Mouse (Mus musculus) megakaryocyte-erythroid progenitor cell, adult 5-6 weeks (primary cell): ENCODE data around the gene Ptpn14. TPM values are rescaled to one million over a fixed set of nuclear protein-coding genes. Genes with fewer than 3 reads are reported as not detected.

Experiments used
- ATAC-seq: replicated peaks from 2 replicates; pipeline ENCODE4 v1.8.0; 2016; ENCODE audit warnings: mild to moderate bottlenecking, inconsistent platforms; ENCODE audit not compliant: severe bottlenecking, poor library complexity, low FRiP score, low TSS enrichment
- total RNA-seq, 2 experiments: library from RNA; stranded (forward) in 1 of 2; stranded (reverse) in 1 of 2; fragments of 200-1000, 215-1000 nt in 1 of 2; fragments of >200 nt in 1 of 2; fragmentation: Nextera tagmentation in 1 of 2; gene quantifications; 2 replicates each; pipeline ENCODE4 v1.2.3; 2014 to 2017

Gene Ptpn14
- total RNA-seq, 2 experiments from 2014 or later, result 5.3 to 9.0 TPM

DNA sequence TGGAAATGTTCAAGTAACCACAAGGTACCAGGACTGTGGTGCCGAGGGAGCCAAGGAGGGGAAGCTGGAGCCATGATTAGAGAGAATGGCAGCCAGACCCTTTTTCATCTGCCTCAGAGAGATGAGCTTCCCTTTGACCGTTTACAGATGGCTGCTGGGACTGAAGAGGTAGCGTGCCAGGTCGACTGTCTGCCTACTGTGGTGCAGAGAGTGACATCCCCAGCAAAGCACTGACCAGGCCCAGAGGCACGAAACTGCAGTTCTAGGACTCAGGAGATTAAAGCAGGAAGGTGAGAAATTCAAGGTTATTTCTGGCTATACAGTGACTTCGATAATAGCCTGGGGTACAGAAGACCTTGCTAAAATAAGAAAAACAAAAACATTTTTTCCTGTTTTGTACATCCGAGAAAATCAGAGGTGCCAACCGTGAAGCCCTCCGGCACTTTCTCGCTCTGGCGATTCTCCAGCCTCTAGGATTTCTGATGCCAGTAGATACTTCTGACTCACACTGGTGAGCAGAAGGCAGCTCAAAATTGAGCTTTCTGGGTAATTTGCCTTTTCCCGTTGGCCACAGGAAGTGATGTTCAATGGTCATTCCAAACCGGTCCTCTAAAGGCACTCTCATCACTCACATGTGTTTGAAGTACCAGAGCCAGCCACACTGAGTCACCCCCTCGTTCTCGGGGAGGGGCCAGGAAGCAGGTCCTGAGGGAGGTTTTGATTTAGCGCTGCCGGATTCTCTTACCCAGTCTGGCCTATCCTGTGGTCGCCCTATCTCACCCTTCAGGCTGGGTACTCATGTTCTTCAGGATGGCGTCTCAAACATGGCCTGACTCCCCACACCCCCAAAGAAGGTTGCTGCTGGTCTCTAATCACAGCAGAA, 11.9 kb upstream of the Ptpn14 start:
- peak; percentile 63 for ATAC-seq

DNA sequence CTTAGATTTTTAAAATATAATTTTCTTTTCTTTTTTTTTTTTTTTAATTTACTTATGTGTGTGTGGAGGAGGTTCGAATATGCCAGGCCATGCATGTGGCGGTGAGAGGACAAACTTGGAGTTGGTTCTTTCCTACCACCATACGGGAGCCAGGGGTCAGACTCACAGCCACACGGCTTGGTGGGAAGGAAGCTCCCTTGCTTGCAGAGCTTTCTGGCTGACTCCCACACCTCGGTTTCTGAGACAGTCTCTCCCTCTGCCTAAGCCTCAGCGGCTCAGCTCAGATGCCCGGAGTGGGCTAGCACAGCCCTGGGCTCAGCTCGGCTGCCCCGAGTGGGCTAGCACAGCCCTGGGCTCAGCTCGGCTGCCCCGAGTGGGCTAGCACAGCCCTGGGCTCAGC, 10.5 kb upstream of the Ptpn14 start:
- ATAC-seq, result no peak

DNA sequence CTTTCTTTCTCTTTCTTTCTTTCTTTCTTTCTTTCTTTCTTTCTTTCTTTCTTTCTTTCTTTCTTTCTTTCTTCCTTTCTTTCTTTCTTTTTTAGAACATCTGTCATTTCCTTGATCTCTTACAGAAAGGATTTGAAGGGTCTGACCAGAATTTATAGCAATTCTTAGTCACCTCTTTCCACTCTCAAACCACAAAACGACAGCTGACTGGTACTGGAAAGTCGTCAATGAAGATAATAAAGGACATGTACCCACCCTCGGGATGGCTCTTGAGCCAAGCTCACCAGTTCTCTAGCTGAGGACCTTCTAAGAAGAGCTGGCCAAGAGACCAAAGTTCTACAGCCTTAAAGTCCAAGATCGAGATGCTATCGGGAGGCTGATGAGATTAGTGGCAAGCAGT, 9.5 kb upstream of the Ptpn14 start:
- no peak for ATAC-seq

DNA sequence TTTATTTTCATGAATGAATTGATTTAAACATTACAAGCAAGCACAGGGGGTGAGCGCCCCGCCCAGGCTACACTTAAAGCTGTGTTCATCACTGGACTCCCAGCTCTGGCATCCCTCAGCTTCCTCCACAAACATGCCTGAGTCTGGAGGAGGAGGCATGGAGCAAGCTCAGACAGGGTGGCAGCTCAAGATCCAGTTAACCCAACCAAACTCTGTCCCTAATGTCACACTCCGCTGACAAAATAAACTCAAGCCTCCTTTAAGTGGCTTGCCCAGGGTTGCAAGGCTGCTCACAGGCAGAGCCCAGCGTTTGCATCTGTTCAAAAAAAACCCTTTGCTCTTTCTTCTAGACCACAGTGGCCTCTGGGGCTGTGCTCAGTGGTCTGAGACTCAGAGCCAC, 1.9 kb upstream of the Ptpn14 start:
- no peak for ATAC-seq

DNA sequence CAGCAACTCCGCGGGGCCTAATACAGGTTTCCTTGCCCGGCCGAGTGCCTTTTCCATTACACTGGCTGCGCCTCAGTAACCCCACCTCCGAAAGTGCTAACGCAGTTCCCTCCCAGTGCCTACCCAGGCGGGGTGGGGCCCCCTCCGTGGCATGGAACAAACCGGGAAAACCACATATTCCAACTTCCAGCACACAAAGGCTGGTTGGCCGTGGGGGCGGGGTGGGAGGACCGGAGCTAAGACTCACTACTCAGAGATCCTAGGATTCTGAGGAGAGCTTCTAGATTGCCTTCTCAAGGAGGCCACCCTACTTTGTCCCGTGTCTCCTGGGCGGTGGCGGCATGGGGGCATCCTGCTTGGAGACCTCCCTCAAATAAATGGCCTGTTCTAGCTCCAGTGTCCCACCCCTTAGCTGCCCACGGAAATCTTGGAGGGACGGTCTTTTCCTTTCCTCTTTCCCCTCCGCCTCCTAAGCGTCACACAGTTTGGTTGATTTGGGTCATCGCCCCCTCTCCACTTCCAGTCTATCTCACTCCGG, 653 bp upstream of the Ptpn14 start:
- peak; percentile 18; the same call in 1 of the 2 replicates for ATAC-seq

DNA sequence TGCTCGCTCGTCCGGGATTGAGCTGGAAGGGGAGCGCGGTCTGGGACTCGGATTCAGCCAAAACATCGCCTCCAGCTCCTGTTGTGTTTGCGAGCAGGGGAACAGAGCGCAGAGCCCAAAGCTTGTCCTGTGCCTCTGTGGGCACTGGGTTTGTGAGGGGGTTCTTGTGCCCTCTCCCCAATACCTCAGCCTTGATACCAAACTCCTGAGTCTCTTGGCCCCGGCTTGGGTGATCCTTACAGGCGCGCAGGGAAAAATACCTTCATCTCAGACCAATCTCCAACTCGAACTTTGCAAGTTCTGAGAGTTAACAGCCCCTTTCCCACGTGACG, 682 bp downstream of the Ptpn14 start:
- no peak for ATAC-seq

DNA sequence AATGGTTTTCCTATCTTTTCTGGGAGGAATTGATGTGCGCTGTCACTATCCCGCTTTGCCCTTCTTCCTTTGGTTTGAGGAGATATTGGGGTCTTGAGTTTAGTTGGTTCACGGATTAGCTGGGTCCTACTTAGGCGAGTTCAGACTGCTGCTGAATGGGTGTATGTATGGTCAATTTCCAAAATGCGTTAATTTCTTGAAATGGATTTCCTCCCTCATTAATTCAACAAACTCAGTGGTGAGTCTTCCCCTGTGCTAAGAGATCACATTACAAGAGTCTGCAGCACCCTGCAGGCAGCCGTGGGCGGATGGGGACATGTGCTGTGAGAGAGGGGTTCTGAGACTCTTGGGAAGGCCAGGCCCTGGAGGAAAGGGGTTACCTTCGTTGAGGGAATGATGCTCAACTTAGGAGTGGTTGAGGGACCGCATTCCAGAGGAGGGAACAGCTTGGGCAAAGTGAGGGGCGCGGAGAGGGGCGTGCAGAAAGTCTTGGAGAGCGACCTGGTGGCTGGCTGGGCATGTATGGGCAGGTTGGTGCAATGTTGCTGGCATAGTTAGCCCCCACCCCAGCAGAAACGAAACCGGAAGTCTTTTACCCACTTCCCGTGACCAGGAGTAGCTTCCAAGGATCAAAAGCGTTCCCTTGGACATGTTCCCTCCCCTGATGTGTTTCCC, 1.2 kb downstream of the Ptpn14 start:
- no peak for ATAC-seq

GRCm38 (mm10) chr1:189731697-189732096, 3.6 kb downstream of the Ptpn14 start:
- no peak for ATAC-seq

DNA sequence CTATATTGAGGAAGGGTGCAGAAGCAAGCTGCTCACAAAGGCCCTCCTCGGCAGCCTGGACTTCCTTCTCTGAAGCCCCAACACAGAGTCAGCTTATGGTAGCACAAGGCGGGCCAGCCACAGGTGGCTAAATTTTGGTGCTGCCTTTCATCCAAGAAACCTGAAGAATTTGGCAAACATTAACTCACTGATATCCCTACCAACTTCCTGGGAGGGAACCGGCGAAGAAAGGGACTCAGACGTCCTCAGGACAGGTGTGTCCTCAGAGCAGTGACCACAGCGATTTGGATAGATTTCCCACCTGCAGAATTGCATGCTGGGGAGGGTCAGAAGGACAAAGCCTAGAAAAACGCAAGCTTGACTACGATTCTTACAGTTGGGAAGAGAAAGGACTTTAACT, 4.1 kb downstream of the Ptpn14 start:
- no peak for ATAC-seq

GRCm38 (mm10) chr1:189740075-189740474, 12.0 kb downstream of the Ptpn14 start:
- no peak for ATAC-seq

- no peak for ATAC-seq
These were observed 14.0 kb downstream of the Ptpn14 start for GRCm38 (mm10) chr1:189742041-189742440.

DNA sequence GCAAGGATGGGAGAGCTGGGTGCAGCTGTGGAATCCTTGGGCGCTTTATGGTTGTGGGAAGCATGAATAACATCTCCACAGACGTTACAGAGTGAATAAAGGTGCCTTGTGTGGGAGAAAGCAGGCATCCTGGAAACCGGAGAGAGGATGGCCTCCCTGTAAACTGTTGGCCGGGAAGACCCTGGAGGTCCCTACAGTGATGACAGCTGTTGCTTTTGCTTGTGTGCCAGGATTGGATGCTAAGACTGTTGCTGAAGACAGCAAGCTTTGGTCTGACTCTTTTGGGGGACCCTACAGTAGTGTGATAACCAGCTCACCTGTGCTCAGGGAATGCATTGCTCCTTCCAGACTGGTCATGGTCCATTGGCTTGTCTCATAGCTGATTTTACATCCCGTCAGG, 15.1 kb downstream of the Ptpn14 start:
- ATAC-seq, result no peak

DNA sequence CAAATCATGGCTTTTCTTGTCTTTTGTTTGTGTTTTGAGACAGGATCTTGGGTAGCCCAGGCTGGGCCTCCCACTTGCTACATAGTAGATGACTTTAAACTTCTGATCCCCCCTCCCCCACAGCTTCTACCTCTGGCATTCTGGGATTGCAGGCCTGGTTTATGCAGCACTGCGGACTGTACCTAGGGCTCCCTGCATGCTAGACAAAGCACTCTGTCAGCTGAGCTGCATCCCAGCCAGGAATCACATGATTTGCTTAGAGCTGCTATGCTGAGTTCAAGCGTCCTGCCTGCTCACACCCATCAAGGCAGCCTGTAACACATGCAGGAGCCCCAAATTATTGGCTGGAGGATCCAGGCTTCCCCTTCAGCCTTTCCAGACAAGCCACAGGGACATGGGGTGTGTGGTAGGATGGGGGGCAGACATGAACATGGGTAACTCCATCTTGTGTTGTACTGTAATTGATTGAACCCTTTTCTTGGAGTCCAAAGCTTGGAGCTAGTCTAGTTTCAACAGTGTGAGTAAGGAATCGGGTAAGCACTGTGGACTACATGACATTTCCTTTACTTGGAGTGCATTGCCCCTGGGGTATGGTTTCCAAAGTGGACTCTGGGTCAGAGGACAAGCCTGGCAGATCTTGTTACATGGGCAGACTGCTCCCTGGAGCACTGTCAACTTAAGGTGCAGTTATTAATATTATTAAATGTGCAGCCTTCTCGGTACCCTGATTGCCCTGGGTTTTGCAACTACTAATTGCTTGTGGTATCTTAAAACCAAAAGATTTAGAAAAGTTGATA, 17.0 kb downstream of the Ptpn14 start:
- ATAC-seq, result no peak

DNA sequence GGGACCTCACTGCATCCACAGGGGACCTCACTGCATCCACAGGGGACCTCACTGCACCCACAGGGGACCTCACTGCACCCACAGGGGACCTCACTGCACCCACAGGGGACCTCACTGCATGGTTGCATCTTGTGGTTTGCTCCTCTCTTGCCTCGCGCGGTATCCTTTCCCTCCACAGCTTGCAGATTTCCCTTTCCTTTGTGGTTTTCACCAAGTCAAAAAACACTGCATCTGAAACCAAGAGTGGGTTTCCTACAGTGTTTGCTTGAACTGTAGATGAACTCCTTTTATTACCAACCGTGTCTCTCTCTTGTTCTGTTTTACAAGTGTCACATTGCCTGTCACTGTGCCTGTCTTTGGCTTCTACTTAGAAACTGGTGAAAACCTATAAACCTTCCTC, 18.5 kb downstream of the Ptpn14 start:
- ATAC-seq, result no peak

GRCm38 (mm10) chr1:189749789-189750188, 21.7 kb downstream of the Ptpn14 start:
- ATAC-seq, result no peak

GRCm38 (mm10) chr1:189750233-189750632, 22.2 kb downstream of the Ptpn14 start:
- ATAC-seq, result no peak

GRCm38 (mm10) chr1:189752245-189752644, 24.2 kb downstream of the Ptpn14 start:
- ATAC-seq, result peak; percentile 68

DNA sequence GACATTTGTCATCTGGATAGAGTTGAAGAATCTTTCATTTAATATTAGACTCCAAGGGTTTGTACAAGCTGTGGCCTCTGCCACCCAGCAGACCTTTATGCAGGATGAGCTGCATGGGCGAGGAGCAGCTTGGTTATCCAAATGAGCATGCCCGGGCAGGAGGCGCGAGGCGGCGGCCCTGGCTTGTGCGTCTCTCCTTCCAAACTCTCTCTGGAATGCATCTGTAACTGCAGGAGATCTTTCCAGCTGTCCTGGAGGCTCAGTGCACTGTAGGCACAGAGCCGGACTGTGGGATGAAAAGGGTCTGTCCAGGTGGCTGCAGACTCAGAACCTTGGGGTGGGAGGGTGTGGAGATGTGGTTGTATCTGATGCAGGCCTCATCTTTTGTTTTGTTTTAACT, 27.0 kb downstream of the Ptpn14 start:
- ATAC-seq, result no peak

DNA sequence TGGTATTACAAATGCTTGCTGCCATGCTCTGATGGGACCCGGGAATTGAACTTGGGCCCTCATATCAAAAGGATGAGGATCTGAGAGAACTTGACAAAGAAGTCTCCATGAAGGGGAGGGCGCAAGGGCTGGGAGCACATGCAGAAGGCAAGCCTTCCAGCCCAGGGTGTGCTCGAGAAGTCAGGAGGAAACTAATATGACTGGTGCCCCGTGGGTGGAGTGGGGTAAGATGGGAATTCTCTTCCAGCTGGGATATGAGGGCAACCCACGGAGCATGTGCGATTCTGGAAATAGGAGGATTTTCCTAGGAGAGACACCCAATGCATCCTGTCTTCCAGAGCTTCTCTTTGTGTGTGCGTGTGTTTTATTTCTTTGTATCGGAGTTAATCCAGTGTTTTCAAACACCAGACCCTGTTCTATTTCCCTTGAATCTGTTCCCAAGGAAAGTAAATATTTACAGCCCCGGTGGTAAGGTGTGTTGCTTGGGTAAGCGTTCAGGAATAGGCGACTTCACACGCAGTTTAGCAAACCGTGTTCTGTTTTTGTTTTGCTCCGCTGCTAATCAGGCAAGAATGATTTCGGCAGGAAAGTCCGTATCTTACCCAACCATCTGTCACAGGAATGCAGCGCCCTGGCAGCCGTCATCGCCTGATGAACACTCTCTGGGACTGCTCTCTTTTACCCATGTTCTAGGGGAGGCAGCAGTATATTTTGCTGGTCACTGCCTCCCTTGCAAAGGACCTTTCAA, 28.4 kb downstream of the Ptpn14 start:
- peak; percentile 87 for ATAC-seq
